Mouse (Mus musculus) liver, adult (tissue): ENCODE measurements around the gene C5ar2.

Experiments
- GATA4 ChIP-seq: IDR thresholded peaks from 2 replicates; pipeline ENCODE4 v1.6.1; 2014; ENCODE audit warnings: mild to moderate bottlenecking, low read length; ENCODE audit not compliant: insufficient replicate concordance

C5ar2 gene

DNA sequence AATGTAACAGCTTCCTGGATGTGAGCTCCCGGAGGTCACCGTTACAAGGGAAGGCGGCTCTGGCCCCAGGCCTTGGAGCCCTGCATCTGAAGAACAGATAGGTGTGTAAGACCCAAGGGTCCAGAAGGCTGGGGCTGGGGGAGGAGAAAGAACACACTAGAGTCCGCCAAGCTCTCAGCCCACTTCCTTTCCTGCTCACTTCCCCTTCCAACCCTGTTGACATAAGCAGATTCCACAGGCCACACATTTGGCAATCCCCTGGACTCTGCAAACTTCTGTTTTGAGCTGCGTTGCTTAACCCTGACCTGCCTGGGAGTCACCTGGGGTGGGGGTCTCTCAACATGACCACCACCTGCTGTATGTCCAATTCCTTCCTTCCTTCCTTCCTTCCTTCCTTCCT is at the start of gene C5ar2:
Gene C5ar2, minus strand, starts transcription at position 88 of the 400 bp plus-strand sequence.
- no peak for TF ChIP-seq GATA4

DNA sequence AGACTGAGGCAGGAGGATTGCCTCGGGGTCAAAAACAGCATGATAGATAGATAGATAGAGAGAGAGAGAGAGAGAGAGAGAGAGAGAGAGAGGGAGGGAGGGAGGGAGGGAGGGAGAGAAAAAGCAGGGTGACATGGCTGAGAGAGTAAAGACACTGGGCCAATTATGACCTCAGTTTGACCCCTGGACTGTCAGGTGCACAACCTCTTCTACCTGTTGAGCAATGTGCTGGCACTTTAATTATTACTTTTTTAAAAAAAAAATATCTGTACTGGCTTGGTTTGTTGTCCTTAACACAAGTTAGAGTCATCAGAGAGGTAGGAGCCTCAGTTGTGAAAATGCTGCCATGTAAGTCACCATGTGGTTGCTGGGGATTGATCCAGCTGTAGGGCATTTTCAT is 43.8 kb upstream of the C5ar2 start:
- no peak for TF ChIP-seq GATA4

DNA sequence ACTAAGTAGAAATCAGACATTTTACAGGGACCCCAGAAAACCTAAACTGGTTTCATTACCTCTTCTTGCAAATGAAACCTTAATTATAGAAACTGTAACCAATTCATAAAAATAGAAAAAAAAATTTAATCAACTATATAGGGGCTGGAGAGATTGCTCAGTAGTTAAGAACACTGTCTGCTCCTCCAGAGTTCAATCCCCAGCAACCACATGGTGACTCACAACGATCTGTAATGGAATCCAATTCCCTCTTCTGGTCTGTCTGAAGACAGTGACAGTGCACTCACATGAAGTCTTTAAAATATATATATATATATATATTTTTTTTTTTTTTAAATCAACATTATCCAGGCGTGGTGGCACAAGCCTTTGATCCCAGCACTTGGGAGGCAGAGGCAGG is 43.1 kb upstream of the C5ar2 start:
- TF ChIP-seq GATA4: no peak

- no peak for TF ChIP-seq GATA4
Measured at GRCm38 (mm10) chr7:16286026-16286961, 42.3 kb upstream of the C5ar2 start, which contains the start of gene Ccdc9. Gene Ccdc9 (minus strand): TSS chr7:16286795.

DNA sequence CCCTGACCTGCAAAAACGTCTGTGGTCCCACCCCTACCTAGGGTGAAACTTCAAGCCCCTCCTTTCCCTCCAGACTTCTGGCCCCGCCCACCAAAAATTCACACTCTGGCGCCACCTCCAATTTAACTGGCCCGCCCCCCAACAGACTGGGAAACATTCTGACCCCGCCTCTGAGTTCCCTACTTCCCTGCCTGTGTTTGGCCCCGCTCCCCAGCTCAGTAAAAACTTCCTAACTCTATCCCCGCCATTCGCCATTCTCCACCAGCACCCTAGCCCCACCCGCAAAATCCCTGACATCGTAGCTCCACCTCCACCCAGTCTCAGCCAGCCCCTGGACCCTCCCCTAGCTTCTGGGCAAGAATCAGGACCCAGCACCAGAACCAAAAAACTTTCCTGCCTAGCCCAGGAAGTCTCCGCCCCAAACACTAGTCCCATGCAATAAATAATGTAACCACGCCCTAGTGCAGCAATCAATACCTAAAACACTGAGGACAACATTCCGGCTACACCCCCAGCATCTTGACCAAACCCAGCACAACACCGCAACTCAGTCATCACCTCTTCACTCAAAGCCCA is 41.6 kb upstream of the C5ar2 start:
- TF ChIP-seq GATA4: no peak

GRCm38 (mm10) chr7:16284904-16285303 is 41.0 kb upstream of the C5ar2 start:
- no peak for TF ChIP-seq GATA4

- no peak for TF ChIP-seq GATA4
Measured at GRCm38 (mm10) chr7:16284001-16284400, 40.0 kb upstream of the C5ar2 start.

DNA sequence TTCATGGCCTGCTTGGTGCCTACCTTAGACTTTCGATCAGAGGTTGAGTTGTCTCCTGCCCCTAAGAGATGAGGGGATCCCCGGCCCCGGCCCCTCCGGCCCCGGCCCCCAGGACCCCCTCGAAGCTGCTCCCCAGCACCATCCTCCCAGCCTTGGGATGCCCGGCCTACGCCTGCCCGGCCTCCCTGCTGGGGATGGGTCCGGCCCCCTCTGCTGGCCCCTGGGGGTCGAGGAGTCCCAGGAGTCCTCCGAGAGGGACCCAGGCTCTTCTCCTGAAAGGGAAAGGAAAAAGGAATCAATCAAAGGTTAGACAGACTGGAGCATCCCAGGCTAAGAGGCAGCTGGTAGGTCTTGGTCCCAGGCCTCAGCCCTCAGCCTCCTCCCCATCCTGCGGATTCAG is 38.4 kb upstream of the C5ar2 start:
- TF ChIP-seq GATA4: no peak

DNA sequence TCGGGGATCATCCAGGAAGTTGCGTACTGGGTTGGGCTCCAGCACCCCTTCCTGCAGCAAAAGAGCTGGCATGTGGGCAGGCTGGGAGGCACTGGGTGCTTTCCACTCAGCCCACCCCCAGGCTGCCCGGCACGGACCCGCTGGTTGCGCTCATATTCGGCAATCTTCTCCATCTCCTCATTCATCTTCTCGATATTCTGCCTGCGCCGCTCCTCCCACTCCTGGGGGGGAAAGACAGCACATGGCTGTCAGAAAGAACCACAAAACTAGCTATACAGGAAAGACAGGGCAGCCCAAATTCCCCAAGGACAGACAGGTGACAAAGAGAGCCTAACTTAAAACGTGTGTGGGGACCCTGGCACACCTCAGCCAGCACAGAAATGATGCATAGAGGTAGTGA is 36.8 kb upstream of the C5ar2 start:
- TF ChIP-seq GATA4: no peak

DNA sequence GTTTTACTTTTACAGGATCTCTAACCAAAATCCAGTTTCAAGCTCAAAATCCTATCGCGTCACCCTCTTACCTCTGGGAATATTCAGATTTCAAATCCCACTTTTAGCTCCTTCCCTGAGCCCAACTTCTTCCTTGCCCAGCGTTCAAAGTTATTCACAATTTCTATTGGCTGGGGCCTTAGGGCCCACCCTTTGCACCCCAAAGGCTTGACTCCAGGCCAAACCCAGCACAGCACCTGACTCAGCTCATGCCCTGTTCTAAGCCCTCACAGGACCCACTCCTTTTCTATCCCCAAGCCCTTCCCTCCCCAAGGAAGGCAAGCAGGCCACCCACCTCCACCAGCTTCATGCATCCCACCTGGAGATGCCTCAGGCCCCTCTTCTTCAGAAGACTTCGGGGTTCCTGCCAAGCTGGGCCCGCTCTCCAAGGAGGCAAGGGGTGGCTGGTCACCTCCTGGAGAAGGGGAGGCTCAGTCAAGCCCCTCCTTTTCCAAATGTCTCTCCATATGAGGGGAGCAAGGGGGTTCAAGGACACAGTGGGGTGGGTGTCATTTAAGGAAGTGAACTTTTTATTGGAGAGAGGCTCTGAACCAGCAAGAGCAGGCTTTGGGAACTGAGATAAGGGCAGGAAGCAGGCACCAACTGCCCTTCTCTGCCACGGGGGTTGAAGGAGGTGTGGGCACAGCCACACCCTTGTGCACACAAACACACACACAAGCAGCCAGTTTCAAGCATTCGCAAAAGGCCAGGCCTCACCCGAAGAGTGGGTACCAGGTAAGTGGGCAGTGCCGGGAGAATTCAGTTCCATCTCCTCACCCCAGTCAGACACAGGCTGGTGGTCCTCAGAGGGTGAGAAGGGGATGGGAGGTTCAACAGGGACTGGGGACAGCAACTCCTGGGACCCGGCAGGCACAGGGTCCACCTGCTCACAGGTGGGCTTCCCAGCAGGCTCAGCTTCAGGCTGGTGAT is 31.3 kb upstream of the C5ar2 start:
- TF ChIP-seq GATA4: no peak

DNA sequence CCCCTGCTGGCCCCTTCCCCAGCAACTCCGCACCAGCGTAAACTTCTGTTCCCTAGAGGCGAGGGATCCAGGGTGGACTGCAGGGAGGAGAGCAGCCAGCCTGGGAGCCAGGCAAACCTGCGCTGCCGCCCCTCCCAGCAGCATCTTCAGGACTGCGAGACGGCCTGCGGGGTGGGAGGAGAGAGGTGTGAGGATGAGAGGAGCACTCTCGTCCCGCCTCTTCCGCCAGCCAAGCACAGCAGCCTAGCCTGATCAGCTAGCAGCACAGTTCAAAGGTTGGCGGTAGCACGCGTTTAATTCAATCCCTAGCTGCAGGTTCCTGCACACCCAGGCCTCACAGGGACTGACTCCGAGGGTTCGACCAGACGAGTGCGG is 29.8 kb upstream of the C5ar2 start:
- no peak for TF ChIP-seq GATA4

- peak; percentile 68; the same call in 1 of the 2 replicates for TF ChIP-seq GATA4
Measured at GRCm38 (mm10) chr7:16273081-16273765, 29.3 kb upstream of the C5ar2 start, which contains the start of gene Inafm1. Gene Inafm1 (minus strand): TSS chr7:16273617.

- TF ChIP-seq GATA4: no peak
Measured at GRCm38 (mm10) chr7:16272681-16273080, 28.7 kb upstream of the C5ar2 start.

- TF ChIP-seq GATA4: no peak
Measured at GRCm38 (mm10) chr7:16271139-16271538, 27.2 kb upstream of the C5ar2 start.

DNA sequence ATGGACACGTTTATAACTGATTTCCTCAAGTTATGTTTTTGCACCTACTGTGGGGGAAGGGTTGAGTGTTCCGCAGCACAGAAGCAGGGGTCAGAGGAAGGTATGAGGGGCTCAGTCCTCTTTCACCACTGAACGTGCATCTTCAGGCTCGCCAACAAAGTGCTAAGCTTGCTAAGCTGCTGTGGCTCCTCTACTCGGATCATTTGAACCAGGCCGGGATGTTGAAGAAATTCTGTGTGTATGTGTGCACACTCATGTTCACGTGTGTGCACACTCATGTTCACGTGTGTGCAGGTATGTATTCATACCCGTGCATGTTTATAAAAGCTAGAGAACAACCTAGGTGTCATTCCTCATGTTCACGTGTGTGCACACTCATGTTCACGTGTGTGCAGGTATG is 21.9 kb upstream of the C5ar2 start:
- no peak for TF ChIP-seq GATA4
